Mouse (Mus musculus): ENCODE results near the gene Nat9.

GRCm38 (mm10) chr11:115236570-115236969 is 48.9 kb upstream of the Nat9 start:
- TF ChIP-seq GATA1 (IDR thresholded peaks at IDR 0.05; ENCODE audit: low read length) (no peak), TAL1 (IDR thresholded peaks at IDR 0.05; ENCODE audit: low read length) (no peak)
